Mouse (Mus musculus): ENCODE results near the gene Usb1.

GRCm38 (mm10) chr8:95377101-95377500, 45.0 kb downstream of the Usb1 start:
- no peak for TF ChIP-seq CTCF (IDR thresholded peaks at IDR 0.05 in 2 of 3, conservative IDR thresholded peaks at IDR 0.05 in 1 of 3; ENCODE audit: control insufficient read depth in 1 of 3, insufficient read depth in 1 of 3, low read depth in 2 of 3, low read length in 3 of 3, poor library complexity in 1 of 3, severe bottlenecking in 1 of 3)
- no peak for TF ChIP-seq TBP (IDR thresholded peaks at IDR 0.05; ENCODE audit: low read depth, low read length)
- no peak for TF ChIP-seq TCF12 (IDR thresholded peaks at IDR 0.05; ENCODE audit: low read depth, low read length)
- TF ChIP-seq RAD21 (IDR thresholded peaks at IDR 0.05; ENCODE audit: low read depth, low read length), result no peak
- no peak for TF ChIP-seq TAL1 (IDR thresholded peaks at IDR 0.05; ENCODE audit: low read length)
- no peak for TF ChIP-seq ZC3H11A (IDR thresholded peaks at IDR 0.05; ENCODE audit: low read depth, low read length)
- no peak for TF ChIP-seq MYB (IDR thresholded peaks at IDR 0.05; ENCODE audit: low read depth, low read length)
- TF ChIP-seq RCOR1 (IDR thresholded peaks at IDR 0.05; ENCODE audit: low read depth, low read length), result no peak
- TF ChIP-seq POLR2A (IDR thresholded peaks at IDR 0.05; ENCODE audit: control insufficient read depth in 1 of 2, insufficient read depth in 1 of 2, low read depth in 1 of 2, low read length in 2 of 2, poor library complexity in 1 of 2), result no peak
- no peak for TF ChIP-seq USF2 (IDR thresholded peaks at IDR 0.05; ENCODE audit: borderline replicate concordance in 1 of 2, insufficient read depth in 1 of 2, low read depth in 1 of 2, low read length in 2 of 2)
- no peak for TF ChIP-seq MAX (IDR thresholded peaks at IDR 0.05; ENCODE audit: low read length)
- TF ChIP-seq UBTF (IDR thresholded peaks at IDR 0.05; ENCODE audit: borderline replicate concordance, insufficient read depth, low read depth, low read length), result no peak

Data from MEL (cell line).